Mouse (Mus musculus): ENCODE data around the gene Prg2.
A peak's percentile ranks its signal among the peaks of the same experiment; 100 is the strongest.

The Prg2 gene

GRCm38 (mm10) chr2:84980188-84980587 lies at the start of gene Prg2:
Gene Prg2, plus strand, starts transcription at chr2:84980461.
- no peak for DNase-seq

- DNase-seq = no peak
Measured at GRCm38 (mm10) chr2:84933992-84934648, 46.1 kb upstream of the Prg2 start.

DNA sequence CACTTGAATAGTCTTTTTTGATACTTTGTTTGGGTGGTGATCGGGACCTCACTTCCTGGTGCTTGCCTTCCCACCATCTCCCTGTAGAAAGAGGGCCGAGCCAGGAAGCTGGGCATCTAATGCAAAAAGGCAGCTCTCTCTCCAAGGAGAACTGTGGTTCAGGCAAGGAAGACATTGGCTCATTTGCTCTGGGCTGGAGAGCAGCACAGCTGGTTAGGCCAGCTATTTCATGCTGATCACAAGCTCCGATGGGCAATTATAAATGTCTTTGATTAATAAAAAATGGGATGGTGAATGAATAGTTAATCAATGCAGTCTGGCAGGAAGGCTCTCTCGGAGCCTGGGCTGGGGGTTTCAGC lies 45.6 kb upstream of the Prg2 start:
- DNase-seq = no peak

- no peak for DNase-seq
Measured at GRCm38 (mm10) chr2:84935065-84935464, 45.2 kb upstream of the Prg2 start.

GRCm38 (mm10) chr2:84936474-84937429 lies 43.5 kb upstream of the Prg2 start, which contains the start of gene Slc43a3:
Gene Slc43a3, plus strand, starts transcription at chr2:84936579.
- DNase-seq = peak; percentile 71

DNA sequence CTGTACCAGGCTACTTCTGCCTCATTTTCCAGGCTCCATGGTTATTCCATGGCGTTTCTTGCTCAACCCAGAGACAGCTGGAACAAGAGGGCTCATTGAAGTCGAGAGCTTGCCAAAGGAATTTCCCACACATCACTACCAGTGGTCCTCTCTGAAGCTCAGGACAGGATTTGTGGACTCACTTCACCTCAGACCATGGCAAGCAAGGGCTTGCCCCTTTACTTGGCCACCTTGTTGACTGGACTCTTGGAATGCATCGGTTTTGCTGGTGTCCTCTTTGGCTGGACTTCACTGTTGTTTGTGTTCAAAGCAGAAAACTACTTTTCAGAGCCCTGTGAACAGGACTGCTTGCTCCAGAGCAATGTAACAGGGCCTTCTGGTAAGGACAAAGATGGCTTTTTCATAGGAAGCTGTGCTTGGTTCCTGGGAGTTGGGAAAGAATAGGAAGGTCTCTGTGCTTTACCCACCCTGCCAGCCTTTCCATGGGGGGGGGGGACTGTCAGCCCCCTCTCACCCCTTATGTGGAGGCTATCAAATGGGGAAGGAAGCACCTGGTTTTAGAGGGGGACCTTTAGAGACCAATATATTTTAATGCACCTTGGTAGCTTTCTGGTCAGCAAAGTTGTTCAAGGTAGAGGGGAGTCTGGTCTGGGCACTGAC lies 42.6 kb upstream of the Prg2 start:
- DNase-seq = no peak

GRCm38 (mm10) chr2:84938249-84938946 lies 41.9 kb upstream of the Prg2 start:
- no peak for DNase-seq

DNA sequence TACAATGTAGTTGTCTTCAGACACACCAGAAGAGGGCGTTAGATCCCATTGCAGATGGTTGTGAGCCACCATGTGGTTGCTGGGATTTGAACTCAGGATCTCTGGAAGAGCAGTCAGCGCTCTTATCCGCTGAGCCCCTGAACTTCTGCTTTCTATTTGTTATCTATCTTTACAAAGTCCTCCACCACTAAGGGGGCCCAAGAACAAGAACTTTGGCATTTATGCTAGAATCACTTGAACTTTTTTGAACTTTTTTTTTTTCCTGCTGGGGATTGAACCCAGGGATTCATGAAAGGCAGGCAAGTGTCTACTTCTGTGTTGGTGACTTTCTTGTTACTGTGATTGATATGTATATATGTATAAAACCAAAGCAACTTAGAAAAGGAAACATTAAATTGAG lies 41.0 kb upstream of the Prg2 start:
- DNase-seq = no peak

DNA sequence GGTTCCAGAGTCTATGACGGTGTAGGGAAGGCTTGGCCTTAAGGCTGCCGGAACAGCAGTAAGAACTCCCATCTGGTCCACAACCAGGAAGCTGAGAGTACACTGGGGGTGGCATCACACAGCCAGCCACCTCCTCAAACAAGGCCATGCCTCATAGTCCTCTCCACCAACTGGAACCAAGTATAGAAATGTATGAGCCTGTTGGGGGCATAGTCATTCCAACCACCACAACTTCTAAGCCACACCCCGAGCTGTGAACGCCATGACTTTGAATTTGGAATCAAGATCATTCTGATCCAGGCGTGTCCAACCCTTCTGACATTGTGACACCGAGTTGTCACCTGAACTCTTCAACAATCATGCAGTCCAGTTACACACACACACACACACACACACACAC lies 40.5 kb upstream of the Prg2 start:
- DNase-seq = no peak

DNA sequence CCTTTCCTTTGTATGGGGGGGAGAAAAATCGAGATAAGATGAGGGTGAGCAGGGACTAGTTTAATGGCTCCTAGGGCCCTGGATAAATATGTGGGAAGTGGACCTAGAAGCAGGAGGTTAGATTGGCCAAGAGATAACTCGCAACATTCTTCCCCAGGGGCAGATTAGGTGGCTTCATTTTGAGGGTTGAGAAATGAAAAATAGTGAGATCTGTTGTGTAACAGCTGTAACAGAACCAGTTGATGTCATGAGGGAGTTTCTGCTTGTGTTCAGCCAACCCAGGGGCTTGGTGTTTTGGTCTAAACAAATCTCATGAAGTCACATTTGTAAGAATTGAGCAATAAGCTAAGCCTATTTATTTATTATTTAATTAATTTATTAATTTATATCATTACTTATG lies 38.9 kb upstream of the Prg2 start:
- no peak for DNase-seq

GRCm38 (mm10) chr2:84941795-84942194 lies 38.5 kb upstream of the Prg2 start:
- no peak for DNase-seq

DNA sequence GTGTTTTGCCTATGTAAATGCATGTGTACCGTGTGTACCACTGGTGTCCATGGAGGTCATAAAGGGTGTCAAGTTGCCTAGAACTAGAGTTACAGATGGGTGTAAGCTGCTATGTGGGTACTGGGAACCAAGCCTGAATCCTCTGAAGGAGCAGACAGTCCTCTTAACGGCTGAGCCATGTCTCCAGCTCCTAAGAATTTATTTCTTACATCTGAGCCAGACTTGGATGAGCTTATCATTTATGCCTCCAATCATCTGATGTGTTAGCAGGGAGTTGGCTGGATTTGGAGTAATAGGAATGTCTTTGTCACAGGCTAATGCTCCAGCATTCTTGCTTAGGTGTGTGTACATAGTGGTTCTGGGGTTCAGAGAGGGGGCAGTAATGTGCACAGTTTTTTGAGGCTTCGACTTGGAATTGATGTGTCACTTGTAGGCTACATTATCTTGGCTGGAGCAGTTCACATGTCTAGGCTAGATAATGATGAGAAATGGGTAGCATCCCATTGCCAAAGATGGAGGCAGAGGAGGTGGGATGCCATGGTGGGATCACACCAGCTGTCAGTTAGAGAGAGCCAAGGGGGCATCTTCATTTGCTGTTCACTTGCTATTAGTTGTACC lies 33.0 kb upstream of the Prg2 start:
- no peak for DNase-seq

DNA sequence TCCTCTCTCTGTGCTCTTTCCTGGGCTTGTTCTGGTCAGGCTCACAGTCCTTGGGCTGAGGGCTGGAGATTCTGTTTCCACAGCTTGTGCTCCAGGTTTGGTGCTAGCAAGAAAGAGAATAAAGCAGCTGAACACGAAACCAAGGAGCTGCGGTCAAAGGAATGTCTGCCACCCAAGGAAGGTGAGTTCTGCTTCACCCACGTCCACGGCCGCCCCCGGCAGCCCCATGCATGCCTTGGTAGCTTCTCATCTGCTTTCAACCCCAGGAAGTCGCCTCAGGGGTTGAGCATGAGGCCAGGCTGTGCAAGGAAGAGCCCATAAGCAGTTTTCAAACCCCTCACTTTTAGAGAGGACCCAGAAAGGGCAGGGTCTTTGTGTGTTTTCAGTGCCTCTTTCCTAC lies 32.0 kb upstream of the Prg2 start:
- DNase-seq = no peak

DNA sequence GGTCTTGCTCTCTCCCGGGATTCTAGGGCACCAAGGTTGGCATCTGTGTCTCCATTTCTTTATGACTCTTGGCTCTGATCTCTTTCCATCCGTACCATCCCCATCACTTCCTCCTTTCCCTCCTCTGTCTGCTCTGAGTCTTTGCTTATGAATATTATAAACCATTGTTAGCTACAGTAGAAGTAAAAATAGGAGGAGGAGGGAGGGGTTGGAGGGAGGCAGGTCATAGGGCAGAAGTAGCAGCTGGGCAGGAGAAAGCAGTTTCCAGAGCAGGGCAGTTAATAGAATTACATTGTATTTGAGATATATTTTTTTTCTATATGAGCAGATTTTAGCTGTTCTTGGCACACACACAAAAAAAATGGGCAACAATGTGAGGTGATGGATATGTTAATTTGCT lies 31.5 kb upstream of the Prg2 start:
- DNase-seq = no peak

DNA sequence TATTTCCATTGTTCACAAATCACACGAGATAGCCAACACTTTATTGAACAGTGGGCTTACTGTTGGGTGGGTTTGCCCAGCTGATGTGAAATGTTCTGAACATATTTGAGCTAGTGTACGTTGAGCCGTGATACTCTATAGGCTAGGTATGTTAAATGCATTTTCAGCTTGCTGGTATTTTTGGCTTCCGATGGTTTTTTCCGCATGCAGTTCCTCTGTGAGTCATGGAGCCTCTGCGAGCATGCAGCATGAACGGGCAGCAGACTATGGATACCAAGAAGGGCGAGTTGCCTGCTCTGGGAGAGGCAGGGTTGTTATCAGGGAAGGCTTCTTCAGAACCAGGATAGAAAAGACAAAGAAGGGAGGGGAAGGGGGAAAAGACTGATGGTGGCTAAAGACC lies 29.2 kb upstream of the Prg2 start:
- no peak for DNase-seq

DNA sequence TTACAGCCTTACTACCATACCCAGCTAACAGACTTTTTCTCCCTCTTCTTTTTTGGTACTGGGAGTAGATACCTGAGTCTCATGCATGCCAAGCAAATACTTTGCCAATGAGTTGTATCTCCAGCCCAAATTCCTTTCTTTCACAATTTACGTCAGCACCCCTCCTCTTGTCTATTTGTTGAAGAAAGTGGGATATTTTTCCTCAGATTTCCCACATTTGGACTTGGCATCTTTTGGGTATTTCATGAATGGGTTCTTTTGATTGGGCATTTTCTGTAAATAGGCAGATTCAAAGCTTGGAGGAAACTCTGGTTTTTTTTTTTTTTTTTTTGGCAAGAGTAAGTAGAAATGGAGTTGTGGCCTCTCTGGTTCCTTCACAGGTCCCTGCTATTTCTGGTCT lies 28.0 kb upstream of the Prg2 start:
- no peak for DNase-seq

- no peak for DNase-seq
Measured at GRCm38 (mm10) chr2:84952693-84953092, 27.6 kb upstream of the Prg2 start.

- DNase-seq = no peak
Measured at GRCm38 (mm10) chr2:84955435-84955834, 24.8 kb upstream of the Prg2 start.

DNA sequence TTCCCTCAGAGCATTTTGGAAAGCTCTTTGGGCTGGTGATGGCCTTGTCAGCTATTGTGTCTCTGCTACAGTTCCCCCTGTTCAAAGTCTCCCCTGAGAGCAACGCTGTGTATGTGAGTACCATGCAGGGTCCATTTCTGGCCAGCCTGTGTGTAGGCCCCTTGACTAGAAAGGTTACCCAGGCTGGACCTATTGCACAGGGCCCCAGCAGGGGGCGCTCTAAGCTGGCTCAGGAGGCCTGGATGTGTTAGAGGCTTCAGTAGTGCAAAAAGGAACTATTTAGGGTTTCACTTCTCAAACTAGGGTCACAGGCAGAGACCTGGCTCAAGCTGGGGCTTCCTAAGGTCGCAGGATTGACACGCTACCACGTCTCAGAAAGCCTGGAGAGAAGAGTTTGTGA lies 24.0 kb upstream of the Prg2 start:
- peak; percentile 62 for DNase-seq

DNA sequence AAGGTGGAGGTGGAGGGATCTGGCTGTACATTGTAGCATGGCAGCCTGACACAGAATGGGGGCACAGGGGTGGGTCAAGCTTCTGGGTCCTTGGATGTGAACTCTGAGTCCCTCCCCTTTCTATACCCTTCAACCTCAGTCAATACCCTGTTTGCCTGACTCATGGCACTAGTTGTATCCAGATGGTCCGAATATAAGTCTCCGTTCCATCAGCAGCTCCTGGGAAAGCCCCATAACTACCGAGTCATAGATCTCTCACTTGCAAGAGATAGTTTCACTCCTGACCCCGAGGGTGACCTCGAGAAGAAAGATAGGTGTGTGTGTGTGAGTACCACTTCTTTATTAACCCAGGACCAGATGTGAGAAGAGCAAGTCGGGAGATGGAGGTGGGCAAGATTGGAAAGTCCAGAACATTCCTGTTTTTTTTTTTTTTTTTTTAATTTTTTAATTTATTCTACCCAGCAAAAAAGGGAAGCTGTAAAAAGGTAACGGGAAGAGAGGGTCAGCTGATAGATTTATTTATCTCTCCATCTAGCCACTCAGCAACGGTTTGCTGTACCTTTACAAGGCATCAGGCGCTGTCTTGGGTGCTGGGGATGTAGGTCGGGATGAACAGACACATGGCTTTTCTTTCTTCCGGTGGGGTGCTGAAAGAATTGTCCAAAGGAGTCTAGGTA lies 21.5 kb upstream of the Prg2 start:
- no peak for DNase-seq

DNA sequence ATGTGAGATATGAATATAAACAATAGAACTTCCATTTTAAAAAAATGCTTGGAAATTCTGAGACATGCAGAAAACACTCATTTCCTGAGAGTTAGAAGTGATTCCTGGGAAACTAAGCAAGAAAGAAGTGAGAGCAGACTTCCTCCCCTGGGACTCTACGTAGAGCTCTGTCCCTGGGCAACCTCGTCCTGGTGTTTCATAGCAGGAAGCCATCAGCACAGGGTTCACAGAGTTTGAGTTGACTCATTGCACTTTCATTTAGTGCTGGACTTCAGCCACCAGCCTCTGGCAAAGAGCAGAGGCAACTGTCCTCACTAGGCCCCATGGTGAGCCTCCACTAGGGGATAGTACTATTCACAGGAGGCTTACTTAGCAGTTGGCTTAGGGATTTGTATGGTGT lies 19.0 kb upstream of the Prg2 start:
- no peak for DNase-seq

DNA sequence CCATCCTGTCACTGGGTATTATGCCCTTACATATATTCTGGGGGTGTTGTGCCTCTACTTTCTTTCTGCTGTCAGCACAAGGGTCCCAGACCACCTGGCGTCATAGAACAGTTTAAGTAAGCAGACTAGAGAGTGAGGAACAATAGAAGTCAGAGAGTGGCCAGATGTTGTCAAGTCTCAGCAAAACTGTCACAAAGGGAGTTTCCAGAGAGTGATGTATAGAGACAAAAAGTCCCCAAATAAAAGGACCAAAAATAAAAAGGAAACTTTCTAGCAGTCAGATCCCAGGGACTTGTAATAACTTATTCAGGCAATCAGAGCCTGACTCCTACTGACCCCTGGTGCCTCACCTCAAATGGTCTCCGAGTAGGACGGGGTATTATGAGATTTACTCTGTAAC lies 18.4 kb upstream of the Prg2 start:
- no peak for DNase-seq

Data from thymus, postnatal 25 days (tissue).